Mouse (Mus musculus): ENCODE data around the gene Rpl27a.

GRCm38 (mm10) chr7:109568391-109568892 is 49.5 kb downstream of the Rpl27a start:
- TF ChIP-seq POLR2A (IDR thresholded peaks at IDR 0.05; ENCODE audit: control insufficient read depth, extremely low read depth, insufficient read depth, low read length, poor library complexity): no peak
- no peak for TF ChIP-seq CTCF (IDR thresholded peaks at IDR 0.05; ENCODE audit: borderline replicate concordance, control insufficient read depth, extremely low read depth, insufficient read depth, low read length, poor library complexity)
